Mouse (Mus musculus) ES-E14 (cell line): ENCODE data around the gene Ntrk2. TPM values are rescaled to one million over a fixed set of nuclear protein-coding genes. Genes with fewer than 3 reads are reported as not detected.

ENCODE experiments used
- DNase-seq: peaks from one replicate; pipeline ENCODE4 v3.0.0-alpha.2; 2013; ENCODE audit warnings: low read depth, low spot score
- H3K27ac ChIP-seq: 2 replicates; pipeline ENCODE4 v1.5.1; 2012; ENCODE audit warnings: low read depth, mild to moderate bottlenecking, low read length, moderate library complexity, mixed read lengths; ENCODE audit not compliant: poor library complexity, insufficient read depth, severe bottlenecking
- H3K36me3 ChIP-seq: 2 replicates; pipeline ENCODE4 v1.6.1; 2012; ENCODE audit warnings: mild to moderate bottlenecking, low read length, moderate library complexity, mixed read lengths; ENCODE audit not compliant: control insufficient read depth, poor library complexity, insufficient read depth, severe bottlenecking
- H3K4me1 ChIP-seq, 2 experiments: fragments of 150-350 bp in 1 of 2; sonication (generic) in 1 of 2; 2 replicates each; pipeline ENCODE4 v1.6.1; 2012; ENCODE audit warnings: low read length in 2 of 2, mild to moderate bottlenecking in 1 of 2, mixed read lengths in 1 of 2; ENCODE audit not compliant: control insufficient read depth in 2 of 2, insufficient read depth in 2 of 2, poor library complexity in 1 of 2
- H3K4me3 ChIP-seq, 2 experiments: fragments of 150-350 bp in 1 of 2; sonication (generic) in 1 of 2; 2 replicates each; pipeline ENCODE4 v1.5.1; 2012; ENCODE audit warnings: low read length in 2 of 2, low read depth in 1 of 2, mild to moderate bottlenecking in 1 of 2, mixed read lengths in 1 of 2; ENCODE audit not compliant: insufficient read depth in 1 of 2, poor library complexity in 1 of 2, severe bottlenecking in 1 of 2
- H3K9ac ChIP-seq: 2 replicates; pipeline ENCODE4 v1.6.1; 2012; ENCODE audit warnings: low read depth, mild to moderate bottlenecking, low read length, mixed read lengths; ENCODE audit not compliant: poor library complexity, insufficient read depth, severe bottlenecking
- H3K9me3 ChIP-seq: fragments of 150-350 bp; sonication (generic); 2 replicates; pipeline ENCODE4 v1.6.1; 2012; ENCODE audit warnings: low read depth, mild to moderate bottlenecking, low read length; ENCODE audit not compliant: control insufficient read depth, insufficient read depth
- CHD2 ChIP-seq: IDR thresholded peaks from 2 replicates; pipeline ENCODE4 v1.6.1; 2014; ENCODE audit warnings: mild to moderate bottlenecking, low read depth, low read length, inconsistent platforms
- HCFC1 ChIP-seq: IDR thresholded peaks from 2 replicates; pipeline ENCODE4 v1.6.1; 2012; ENCODE audit warnings: low read length, inconsistent platforms, borderline replicate concordance; ENCODE audit not compliant: insufficient read depth
- MAFK ChIP-seq: IDR thresholded peaks from 2 replicates; pipeline ENCODE4 v1.6.1; 2014; ENCODE audit warnings: mild to moderate bottlenecking, low read depth, low read length, inconsistent platforms; ENCODE audit not compliant: insufficient read depth
- ZC3H11A ChIP-seq: IDR thresholded peaks from 2 replicates; pipeline ENCODE4 v1.6.1; 2012; ENCODE audit warnings: low read depth, mild to moderate bottlenecking, inconsistent platforms, low read length, borderline replicate concordance
- ZNF384 ChIP-seq: IDR thresholded peaks from 2 replicates; pipeline ENCODE4 v1.6.1; 2012; ENCODE audit warnings: low read depth, low read length, inconsistent platforms
- in situ Hi-C, 2 experiments: fragments of 600-800 bp; cut with MboI; formaldehyde crosslinking; loops; one replicate each; pipeline ENCODE4 v1.15.1; 2025; ENCODE audit warnings: low sequenced_read_pairs in 2 of 2, inconsistent platforms in 1 of 2; ENCODE audit not compliant: unreplicated experiment in 2 of 2
- total RNA-seq: library from RNA; depleted of rRNA; stranded (reverse); fragments of 300-350 nt; gene quantifications from 2 replicates; pipeline ENCODE4 v1.2.3, GENCODE M21; 2012

Ntrk2 gene
- total RNA-seq, 1 experiment = 5.0 TPM

- TF ChIP-seq HCFC1 (no peak), CHD2 (no peak), MAFK (no peak), ZC3H11A (no peak), ZNF384 (no peak)
- Histone ChIP-seq H3K4me3 (peak overlapping the region; percentile 25 to 61), H3K9me3 (no peaks in the 10 kb centered on the region), H3K9ac (peak overlapping the region; percentile 30; the same call in 1 of the 2 replicates), H3K27ac (no peak overlapping the region), H3K36me3 (no peaks in the 10 kb centered on the region), H3K4me1 (peaks cover 0 to 6% of the 10 kb centered on the region in 2 experiments; a peak in 1 of 4 replicates)
- no peak for DNase-seq
- in situ Hi-C loops = no loop called here
These were observed 2.0 kb downstream of the Ntrk2 start for GRCm38 (mm10) chr13:58808381-58808821.

- H3K4me3 ChIP-seq = no peak overlapping the region
- no peak for TF ChIP-seq ZNF384
- no peaks in the 10 kb centered on the region for H3K36me3 ChIP-seq
- in situ Hi-C loops = no loop called here
- peaks cover 0 to 6% of the 10 kb centered on the region in 2 experiments; a peak in 1 of 4 replicates for H3K4me1 ChIP-seq
- no peak overlapping the region for H3K27ac ChIP-seq
- no peak overlapping the region for H3K9ac ChIP-seq
- no peak for DNase-seq
- no peaks in the 10 kb centered on the region for H3K9me3 ChIP-seq
These were observed 3.6 kb downstream of the Ntrk2 start for GRCm38 (mm10) chr13:58809930-58810329.

GRCm38 (mm10) chr13:58824752-58825151, 18.4 kb downstream of the Ntrk2 start:
- in situ Hi-C loops = no loop called here
- Histone ChIP-seq H3K27ac (no peak overlapping the region), H3K36me3 (peaks cover 2% of the 10 kb centered on the region; the same call in 1 of the 2 replicates), H3K4me1 (0 out of 4 replicates have a peak, but pooled peaks cover 2% of the 10 kb centered on the region in 2 experiments), H3K9me3 (no peaks in the 10 kb centered on the region), H3K9ac (no peak overlapping the region), H3K4me3 (no peak overlapping the region)
- DNase-seq = no peak
- no peak for TF ChIP-seq ZC3H11A
- TF ChIP-seq ZNF384 = no peak
- no peak for TF ChIP-seq MAFK
- no peak for TF ChIP-seq HCFC1
- no peak for TF ChIP-seq CHD2

GRCm38 (mm10) chr13:58826356-58827197, 20.2 kb downstream of the Ntrk2 start:
- DNase-seq = no peak
- Histone ChIP-seq H3K9me3 (no peaks in the 10 kb centered on the region), H3K4me3 (no peak overlapping the region), H3K4me1 (0 out of 4 replicates have a peak, but pooled peaks cover 2% of the 10 kb centered on the region in 2 experiments), H3K36me3 (peaks cover 2% of the 10 kb centered on the region; the same call in 1 of the 2 replicates), H3K9ac (no peak overlapping the region), H3K27ac (no peak overlapping the region)
- in situ Hi-C loops = no loop called here
- TF ChIP-seq CHD2 (no peak), ZNF384 (no peak), MAFK (no peak), ZC3H11A (no peak), HCFC1 (no peak)
